In the genomic region with DNA sequence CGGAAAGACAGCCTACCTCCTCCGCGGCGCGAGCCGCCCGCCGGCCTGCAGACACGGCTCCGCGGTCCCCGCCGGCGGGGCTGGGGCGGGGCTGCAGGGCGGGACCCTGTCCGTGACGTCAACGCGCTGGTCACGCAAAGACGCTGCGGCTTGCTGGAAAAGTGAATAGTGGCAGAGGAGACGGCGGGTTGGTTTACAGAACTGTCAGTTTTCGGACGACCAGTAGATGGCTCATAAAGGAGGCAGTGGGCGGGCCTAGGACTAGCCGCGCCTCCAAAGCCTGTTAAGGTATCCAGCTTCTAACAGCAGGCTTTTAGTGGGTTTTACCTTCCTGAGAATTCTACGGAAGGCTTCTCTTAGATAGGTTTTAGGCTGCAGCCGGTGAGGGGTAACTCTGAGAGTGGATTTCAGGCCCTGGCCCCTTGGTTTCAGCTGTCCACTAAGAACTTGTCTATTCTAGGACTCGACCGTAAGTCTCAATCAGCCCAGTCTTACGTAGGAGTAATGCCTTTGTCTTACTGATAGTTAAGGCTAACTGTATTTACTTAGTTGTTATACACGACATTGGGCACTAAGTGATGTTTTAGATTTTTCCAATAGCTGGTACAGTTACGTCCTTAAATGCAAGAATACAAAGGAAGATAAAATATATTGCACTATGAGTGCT, we compare ENCODE assay signal across 8 mouse cellular contexts. TPM values are rescaled to one million over a fixed set of nuclear protein-coding genes. Genes with fewer than 3 reads are reported as not detected.
DNase-seq lines count a peak whose midpoint lies in the region; ATAC-seq and TF ChIP-seq lines count a peak whose summit lies in the region.

TSS of gene Stard3nl (minus strand) at position 108 of the 667 bp plus-strand sequence.

- no peak; the same call in 1 of the 2 replicates for TF ChIP-seq CTCF in heart, adult 2 months (IDR thresholded peaks at IDR 0.05)

- peak within 1 kb of the TSS; percentile 91 for H3K27ac ChIP-seq in embryonic facial prominence, embryonic 14.5 days (replicated peaks; ENCODE audit: low read depth, low read length)
- H3K27ac ChIP-seq in heart, adult 2 months: peak within 1 kb of the TSS; percentile 95
- peak within 1 kb of the TSS; percentile 88 for H3K27ac ChIP-seq in limb, embryonic 13.5 days
- peak within 1 kb of the TSS; percentile 93 for H3K27ac ChIP-seq in midbrain, embryonic 16.5 days (ENCODE audit: low read length)

- under 1% methylated on average over 30 of the region's 37 CpGs for WGBS in embryonic facial prominence, embryonic 14.5 days
- under 1% methylated on average over 37 of the region's 37 CpGs for WGBS in heart, adult 2 months
- WGBS in limb, embryonic 13.5 days: under 1% methylated on average over 37 of the region's 37 CpGs
- WGBS in midbrain, embryonic 16.5 days: under 1% methylated on average over 30 of the region's 37 CpGs

- H3K79me2 ChIP-seq in heart, adult 2 months (replicated peaks; ENCODE audit: control insufficient read depth, insufficient read depth, low read length): no peaks in the 10 kb centered on the region

- no peaks in the 10 kb centered on the region for H3K27me3 ChIP-seq in embryonic facial prominence, embryonic 14.5 days (replicated peaks; ENCODE audit: control insufficient read depth, insufficient read depth, low read length)
- H3K27me3 ChIP-seq in heart, adult 2 months (ENCODE audit: control insufficient read depth, insufficient read depth, low read length): no peaks in the 10 kb centered on the region
- no peaks in the 10 kb centered on the region for H3K27me3 ChIP-seq in limb, embryonic 13.5 days
- H3K27me3 ChIP-seq in midbrain, embryonic 16.5 days (ENCODE audit: control insufficient read depth, insufficient read depth, low read depth, low read length): no peaks in the 10 kb centered on the region

- peak; percentile 99 for ATAC-seq in embryonic facial prominence, embryonic 14.5 days (ENCODE audit: low read depth)
- ATAC-seq in limb, embryonic 13.5 days (ENCODE audit: low FRiP score, low read depth): peak; percentile 100
- ATAC-seq in midbrain, embryonic 16.5 days: peak; percentile 100

- peak within 1 kb of the TSS; percentile 94 for H3K4me3 ChIP-seq in embryonic facial prominence, embryonic 14.5 days (ENCODE audit: low read depth, low read length)
- peak within 1 kb of the TSS; percentile 82 for H3K4me3 ChIP-seq in heart, adult 2 months
- H3K4me3 ChIP-seq in limb, embryonic 13.5 days: peak within 1 kb of the TSS; percentile 82
- peak within 1 kb of the TSS; percentile 89 for H3K4me3 ChIP-seq in midbrain, embryonic 16.5 days (ENCODE audit: low read depth, low read length)

- DNase-seq in 3T3-L1 (ENCODE audit: low read depth, low spot score): peak; percentile 99
- peak; percentile 87 to 94 for DNase-seq in adrenal gland, postnatal 4 days (ENCODE audit: low spot score in 2 of 2)
- DNase-seq in embryonic facial prominence, embryonic 14.5 days (ENCODE audit: low spot score): peak; percentile 99
- DNase-seq in heart, adult 2 months: peak; percentile 99
- DNase-seq in kidney, adult 8-10 months: peak; percentile 99
- peak; percentile 96 to 98 for DNase-seq in spleen, postnatal 10 days (ENCODE audit: low spot score in 2 of 2)

- peak within 1 kb of the TSS; percentile 92 for H3K9ac ChIP-seq in embryonic facial prominence, embryonic 14.5 days (ENCODE audit: low read depth, low read length)
- H3K9ac ChIP-seq in heart, adult 2 months (ENCODE audit: low read depth, low read length): peak within 1 kb of the TSS; percentile 95
- peak within 1 kb of the TSS; percentile 88 for H3K9ac ChIP-seq in limb, embryonic 13.5 days
- peak within 1 kb of the TSS; percentile 99 for H3K9ac ChIP-seq in midbrain, embryonic 16.5 days (ENCODE audit: low read depth, low read length)

- peak; percentile 78 for TF ChIP-seq POLR2A in heart, adult 2 months (IDR thresholded peaks at IDR 0.05; ENCODE audit: insufficient read depth, low read depth, low read length)

- peaks cover 10% of the 10 kb centered on the region for H3K4me1 ChIP-seq in embryonic facial prominence, embryonic 14.5 days (ENCODE audit: control insufficient read depth, insufficient read depth, low read length)
- H3K4me1 ChIP-seq in heart, adult 2 months (ENCODE audit: control insufficient read depth, insufficient read depth, low read length): peaks cover 2% of the 10 kb centered on the region
- H3K4me1 ChIP-seq in limb, embryonic 13.5 days: peaks cover 21% of the 10 kb centered on the region
- peaks cover 21% of the 10 kb centered on the region for H3K4me1 ChIP-seq in midbrain, embryonic 16.5 days (ENCODE audit: control insufficient read depth, insufficient read depth, low read length)

- H3K4me2 ChIP-seq in embryonic facial prominence, embryonic 14.5 days (ENCODE audit: low read depth, low read length): peak within 1 kb of the TSS; percentile 60
- peak within 1 kb of the TSS; percentile 67 for H3K4me2 ChIP-seq in limb, embryonic 13.5 days (replicated peaks)
- peak within 1 kb of the TSS; percentile 63 for H3K4me2 ChIP-seq in midbrain, embryonic 16.5 days (ENCODE audit: low read length)

- H3K9me3 ChIP-seq in embryonic facial prominence, embryonic 14.5 days (ENCODE audit: control insufficient read depth, low read length): no peaks in the 10 kb centered on the region
- H3K9me3 ChIP-seq in limb, embryonic 13.5 days: no peaks in the 10 kb centered on the region
- no peaks in the 10 kb centered on the region for H3K9me3 ChIP-seq in midbrain, embryonic 16.5 days (replicated peaks; ENCODE audit: control insufficient read depth, low read length, poor library complexity, severe bottlenecking)

- H3K36me3 ChIP-seq in embryonic facial prominence, embryonic 14.5 days (ENCODE audit: control insufficient read depth, insufficient read depth, low read length): 0 out of 2 replicates have a peak, but pooled peaks cover 2% of the 10 kb centered on the region
- H3K36me3 ChIP-seq in heart, adult 2 months (ENCODE audit: control insufficient read depth, insufficient read depth, low read length): peaks cover 4% of the 10 kb centered on the region
- H3K36me3 ChIP-seq in limb, embryonic 13.5 days: no peaks in the 10 kb centered on the region
- H3K36me3 ChIP-seq in midbrain, embryonic 16.5 days (ENCODE audit: control insufficient read depth, insufficient read depth, low read length): no peaks in the 10 kb centered on the region

- TF ChIP-seq EP300 in heart, adult 2 months (IDR thresholded peaks at IDR 0.05; ENCODE audit: insufficient read depth, low read depth, low read length): 0 out of 2 replicates have a peak, but pooled peaks have one; percentile 12

- intact Hi-C loops in heart, adult 2 months (cut with DNase I): loop anchor here (5.0 kb wide), 1 partner anchor 34 kb away; no protein-coding TSS in a partner anchor

RNA-seq across cellular contexts. Expression of gene Stard3nl, which starts in this region (rescaled TPM):
- total RNA-seq in adrenal gland, postnatal 4 days (2021): 10 to 100 TPM; 40.0 to 43.4 TPM
- 97.8 and 101 TPM in 2 replicates for polyA plus RNA-seq in embryonic facial prominence, embryonic 14.5 days (2014; fragmentation: Nextera tagmentation; extraction: Ambion mirVana)
- total RNA-seq in heart, adult 2 months (2021): 10 to 100 TPM; 13.3 to 14.6 TPM
- 14.6 and 20.4 TPM in 2 replicates for polyA plus RNA-seq in heart, adult 2 months (2012; rRNA removed)
- 98.3 and 101 TPM in 2 replicates for polyA plus RNA-seq in limb, embryonic 13.5 days (2015; fragmentation: Nextera tagmentation; extraction: Ambion mirVana)
- 223 and 230 TPM in 2 replicates for polyA plus RNA-seq in midbrain, embryonic 16.5 days (2015; fragmentation: Nextera tagmentation; extraction: Ambion mirVana)

Comparison
In these comparisons a context has a peak if more than half of its experiments do, and no peak if none do; other contexts are left out.
1. Peak in every context shown above with its lines: DNase-seq, ATAC-seq, H3K4me3 ChIP-seq and H3K27ac ChIP-seq.